Mouse (Mus musculus): ENCODE measurements around the gene Dock1. TPM values are rescaled to one million over a fixed set of nuclear protein-coding genes. Genes with fewer than 3 reads are reported as not detected.

Dock1 gene
- total RNA-seq, 1 experiment from 2014 or later = 12.0 TPM

DNA sequence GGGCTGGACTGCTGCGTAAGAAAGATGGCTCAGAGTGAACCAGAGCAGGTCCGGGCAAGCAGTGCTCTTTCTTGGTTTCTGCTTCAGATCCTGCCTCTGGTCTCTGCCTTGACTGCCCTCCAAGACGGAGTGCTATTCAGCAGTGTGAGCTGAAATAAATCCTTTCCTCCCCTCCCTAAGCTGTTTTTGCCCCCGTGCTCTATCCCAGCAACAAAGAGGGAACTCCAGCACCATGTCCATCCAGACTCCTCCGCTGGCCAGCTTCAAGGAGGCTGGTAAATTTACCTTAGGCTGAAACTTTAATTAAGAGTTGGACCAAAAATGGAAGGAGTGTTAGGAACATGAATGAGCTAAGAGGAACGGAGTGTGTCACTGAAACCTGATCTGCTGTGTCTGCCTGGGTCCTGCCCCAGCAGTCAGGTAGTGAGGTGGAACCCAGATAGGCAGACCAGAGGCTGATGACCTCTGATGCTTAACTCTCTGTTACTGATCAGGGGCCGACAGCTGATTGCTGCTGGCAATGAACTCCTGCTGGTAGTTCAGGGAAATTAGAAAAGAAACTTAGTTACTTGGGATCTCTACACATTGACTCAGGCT lies 335.6 kb downstream of the Dock1 start:
- no peak for ATAC-seq (replicated peaks; ENCODE audit: insufficient number of reproducible peaks, low FRiP score, low TSS enrichment, poor library complexity, severe bottlenecking)

DNA sequence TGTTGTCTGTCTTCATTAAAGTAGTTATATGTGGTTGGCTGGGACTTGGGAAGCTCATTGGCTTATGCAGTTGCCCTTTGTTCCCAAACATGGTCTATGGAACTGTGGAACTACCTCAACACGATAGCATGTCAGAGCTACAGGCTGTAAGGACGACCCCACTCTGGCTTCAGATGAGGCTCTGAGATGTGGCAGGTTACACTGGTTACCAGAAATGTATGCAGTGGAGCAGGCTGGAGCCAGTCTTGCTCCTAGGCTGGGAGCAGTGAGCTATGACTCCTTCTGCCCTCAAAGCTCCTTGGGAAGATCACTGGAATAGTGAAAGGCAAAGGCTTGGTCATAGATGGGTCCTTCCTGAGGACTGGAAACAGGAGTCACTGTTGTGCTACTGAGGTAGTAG lies 337.6 kb downstream of the Dock1 start:
- no peak for ATAC-seq (replicated peaks; ENCODE audit: insufficient number of reproducible peaks, low FRiP score, low TSS enrichment, poor library complexity, severe bottlenecking)

GRCm38 (mm10) chr7:135010997-135011396 lies 340.5 kb downstream of the Dock1 start:
- ATAC-seq (replicated peaks; ENCODE audit: insufficient number of reproducible peaks, low FRiP score, low TSS enrichment, poor library complexity, severe bottlenecking) = no peak

DNA sequence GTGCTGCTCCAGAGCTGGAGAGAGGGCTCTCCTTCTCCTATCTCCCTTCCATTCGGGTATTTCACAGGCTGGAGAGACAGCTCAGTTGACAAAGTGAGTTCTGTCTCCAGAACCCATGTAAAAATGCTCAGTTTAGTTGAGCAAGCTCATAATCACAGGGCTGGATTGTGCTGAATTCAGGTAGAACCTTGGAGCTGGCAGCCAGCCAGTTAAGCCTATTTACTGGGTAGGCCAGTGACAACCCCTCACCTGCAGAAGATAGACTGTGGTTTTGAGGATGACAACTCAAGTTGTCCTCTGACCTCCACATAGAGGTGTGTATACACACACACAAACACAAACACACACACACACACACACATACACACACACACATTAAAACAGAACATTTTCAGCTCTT lies 347.1 kb downstream of the Dock1 start:
- no peak for ATAC-seq (replicated peaks; ENCODE audit: insufficient number of reproducible peaks, low FRiP score, low TSS enrichment, poor library complexity, severe bottlenecking)

GRCm38 (mm10) chr7:135020762-135021161 lies 350.3 kb downstream of the Dock1 start:
- ATAC-seq (replicated peaks; ENCODE audit: insufficient number of reproducible peaks, low FRiP score, low TSS enrichment, poor library complexity, severe bottlenecking) = no peak

GRCm38 (mm10) chr7:135021544-135022100 lies 351.2 kb downstream of the Dock1 start:
- ATAC-seq (replicated peaks; ENCODE audit: insufficient number of reproducible peaks, low FRiP score, low TSS enrichment, poor library complexity, severe bottlenecking) = no peak

- no peak for ATAC-seq (replicated peaks; ENCODE audit: insufficient number of reproducible peaks, low FRiP score, low TSS enrichment, poor library complexity, severe bottlenecking)
Observed at GRCm38 (mm10) chr7:135024531-135024930, 354.1 kb downstream of the Dock1 start.

DNA sequence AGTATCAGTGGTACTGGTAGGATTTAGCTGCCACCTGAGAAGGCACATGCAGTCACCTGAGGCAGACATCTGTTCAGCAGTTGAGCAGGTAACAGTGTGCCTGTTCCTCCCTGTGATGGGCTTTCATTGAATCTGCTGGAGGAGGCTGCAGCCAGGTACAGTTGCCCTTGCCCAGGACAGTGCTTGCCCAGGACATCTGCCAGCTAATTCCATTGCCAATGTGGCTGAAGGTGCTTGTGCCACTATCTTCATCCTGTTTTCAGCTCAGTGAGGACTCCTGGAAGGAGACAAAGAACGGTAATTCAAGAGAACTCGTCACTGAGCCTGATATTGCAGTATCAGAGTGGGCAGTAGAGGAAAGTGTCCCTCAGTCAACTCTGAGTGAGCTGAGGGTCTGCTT lies 358.3 kb downstream of the Dock1 start:
- no peak for ATAC-seq (replicated peaks; ENCODE audit: insufficient number of reproducible peaks, low FRiP score, low TSS enrichment, poor library complexity, severe bottlenecking)

- ATAC-seq (replicated peaks; ENCODE audit: insufficient number of reproducible peaks, low FRiP score, low TSS enrichment, poor library complexity, severe bottlenecking) = no peak
Observed at GRCm38 (mm10) chr7:135029136-135029535, 358.7 kb downstream of the Dock1 start.

- ATAC-seq (replicated peaks; ENCODE audit: insufficient number of reproducible peaks, low FRiP score, low TSS enrichment, poor library complexity, severe bottlenecking) = no peak
Observed at GRCm38 (mm10) chr7:135031466-135031865, 361.0 kb downstream of the Dock1 start.

DNA sequence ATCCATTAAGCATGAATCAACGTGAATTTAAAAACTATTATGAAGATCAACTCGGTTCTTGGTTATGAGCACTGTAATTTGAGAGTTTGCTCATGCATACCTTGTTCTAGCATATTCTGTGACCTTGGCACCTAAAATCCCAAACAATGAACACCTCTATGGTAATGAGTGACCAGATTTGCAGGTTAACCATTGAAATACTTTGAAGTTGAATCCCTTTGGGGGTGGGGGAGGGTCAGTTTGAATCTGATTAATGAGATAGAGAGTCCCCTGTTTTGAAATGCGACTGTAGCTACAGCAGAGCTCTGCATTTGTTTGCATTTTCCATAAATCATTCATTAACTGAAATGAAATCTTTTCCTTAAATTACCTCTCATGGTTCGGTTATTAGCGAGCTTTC lies 364.4 kb downstream of the Dock1 start:
- ATAC-seq (replicated peaks; ENCODE audit: insufficient number of reproducible peaks, low FRiP score, low TSS enrichment, poor library complexity, severe bottlenecking) = no peak

GRCm38 (mm10) chr7:135035651-135036050 lies 365.2 kb downstream of the Dock1 start:
- no peak for ATAC-seq (replicated peaks; ENCODE audit: insufficient number of reproducible peaks, low FRiP score, low TSS enrichment, poor library complexity, severe bottlenecking)

DNA sequence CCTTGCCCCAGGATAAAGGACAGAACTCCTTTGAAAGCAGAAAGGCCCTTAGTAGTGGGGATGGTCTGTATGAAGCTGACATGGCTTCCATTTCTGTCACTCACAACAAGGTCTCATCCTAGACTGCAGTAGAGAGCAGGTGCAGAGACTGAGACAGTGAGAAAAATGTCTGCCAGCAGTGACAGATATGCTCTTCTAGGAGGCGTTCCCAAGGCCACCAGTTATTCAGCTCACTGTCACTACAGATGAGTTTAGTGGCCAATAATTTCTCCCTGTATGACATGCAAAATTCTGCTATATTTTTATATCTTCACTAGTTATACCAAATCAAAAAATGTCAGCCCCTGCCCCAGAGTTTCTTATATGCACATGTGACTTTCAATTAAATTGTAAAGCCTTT lies 368.5 kb downstream of the Dock1 start:
- no peak for ATAC-seq (replicated peaks; ENCODE audit: insufficient number of reproducible peaks, low FRiP score, low TSS enrichment, poor library complexity, severe bottlenecking)

GRCm38 (mm10) chr7:135043931-135044765 lies 373.7 kb downstream of the Dock1 start:
- ATAC-seq (replicated peaks; ENCODE audit: insufficient number of reproducible peaks, low FRiP score, low TSS enrichment, poor library complexity, severe bottlenecking) = no peak

- no peak for ATAC-seq (replicated peaks; ENCODE audit: insufficient number of reproducible peaks, low FRiP score, low TSS enrichment, poor library complexity, severe bottlenecking)
Observed at GRCm38 (mm10) chr7:135049416-135049815, 379.0 kb downstream of the Dock1 start.

GRCm38 (mm10) chr7:135053186-135053715 lies 382.8 kb downstream of the Dock1 start:
- no peak for ATAC-seq (replicated peaks; ENCODE audit: insufficient number of reproducible peaks, low FRiP score, low TSS enrichment, poor library complexity, severe bottlenecking)

GRCm38 (mm10) chr7:135054664-135055063 lies 384.2 kb downstream of the Dock1 start:
- no peak for ATAC-seq (replicated peaks; ENCODE audit: insufficient number of reproducible peaks, low FRiP score, low TSS enrichment, poor library complexity, severe bottlenecking)

DNA sequence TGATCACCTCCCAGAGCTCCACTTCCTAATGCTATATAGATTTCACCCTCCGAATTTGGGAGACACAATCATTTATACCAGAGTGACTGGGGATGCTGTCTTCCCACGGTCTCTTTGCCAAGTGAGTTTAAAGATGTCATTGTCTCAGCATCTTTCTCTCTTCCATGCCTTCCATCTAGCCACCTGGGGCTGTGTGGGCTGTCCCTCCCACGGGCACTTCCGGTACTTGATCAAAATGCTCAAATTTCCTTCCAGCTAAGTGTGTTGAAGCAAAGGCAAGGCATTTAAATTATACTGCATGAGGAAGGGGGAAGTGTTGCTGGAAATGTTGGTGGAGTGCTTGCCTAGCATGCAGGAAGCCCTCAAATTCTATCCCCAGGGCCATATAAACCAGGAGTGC lies 388.6 kb downstream of the Dock1 start:
- no peak for ATAC-seq (replicated peaks; ENCODE audit: insufficient number of reproducible peaks, low FRiP score, low TSS enrichment, poor library complexity, severe bottlenecking)

DNA sequence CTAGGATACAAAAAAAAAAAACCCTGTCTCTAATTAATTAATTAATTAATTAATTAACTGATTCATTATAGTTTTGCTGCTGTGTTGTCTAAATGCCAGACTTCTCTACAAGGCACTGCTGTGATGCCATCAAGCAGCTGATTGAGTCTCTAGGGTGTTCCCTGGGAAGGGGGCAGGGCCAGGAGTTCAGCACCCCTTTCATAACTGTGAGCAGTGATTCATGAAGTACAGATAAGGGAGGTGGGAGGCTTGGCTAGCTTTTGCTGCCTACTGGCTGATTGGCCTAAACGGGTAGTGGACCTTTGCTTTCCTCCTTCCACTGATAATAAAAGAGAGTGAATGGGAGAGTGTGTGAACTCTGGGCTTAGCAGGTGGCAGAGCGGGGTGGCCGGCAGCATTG lies 389.1 kb downstream of the Dock1 start:
- ATAC-seq (replicated peaks; ENCODE audit: insufficient number of reproducible peaks, low FRiP score, low TSS enrichment, poor library complexity, severe bottlenecking) = no peak

GRCm38 (mm10) chr7:135063886-135064285 lies 393.4 kb downstream of the Dock1 start:
- no peak for ATAC-seq (replicated peaks; ENCODE audit: insufficient number of reproducible peaks, low FRiP score, low TSS enrichment, poor library complexity, severe bottlenecking)
